Mouse (Mus musculus): Measurements from ENCODE around the gene Hadha. TPM values are rescaled to one million over a fixed set of nuclear protein-coding genes. Genes with fewer than 3 reads are reported as not detected.

Gene Hadha
- polyA plus RNA-seq, 1 experiment from 2014 or later = 79.5 TPM

DNA sequence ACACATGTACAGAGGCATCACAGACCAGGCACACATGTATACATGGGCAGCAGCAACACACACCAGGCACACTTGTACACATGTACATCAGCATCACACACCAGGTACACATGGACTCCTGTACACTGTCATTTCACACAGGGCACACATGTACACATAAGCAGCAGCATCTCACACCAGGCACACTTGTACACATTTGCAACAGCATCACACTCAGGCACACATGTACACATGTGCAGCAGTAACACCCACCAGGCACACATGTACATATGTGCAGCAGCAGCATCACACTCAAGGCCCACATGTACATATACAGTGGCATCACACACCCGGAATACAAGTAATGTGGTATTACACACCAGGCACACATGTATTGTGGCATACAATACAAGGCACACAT lies 56.7 kb downstream of the Hadha start:
- ATAC-seq (ENCODE audit: low read depth) (no peak), DNase-seq (no peak)
- no peak overlapping the region for H3K4me3 ChIP-seq (replicated peaks)
- no peak overlapping the region for H3K4me2 ChIP-seq
- WGBS (ENCODE audit: insufficient replicate concordance) = 67% methylated on average over 1 of the region's 1 CpGs
- H3K4me1 ChIP-seq (replicated peaks) = no peaks in the 10 kb centered on the region
- peaks cover 8% of the 10 kb centered on the region; the same call in 1 of the 2 replicates for H3K9me3 ChIP-seq (replicated peaks)
- no peaks in the 10 kb centered on the region for H3K36me3 ChIP-seq
- H3K27ac ChIP-seq = no peak overlapping the region
- H3K27me3 ChIP-seq = peaks cover 11% of the 10 kb centered on the region
- no peak overlapping the region for H3K9ac ChIP-seq

- H3K36me3 ChIP-seq = no peaks in the 10 kb centered on the region
- ATAC-seq (ENCODE audit: low read depth) (no peak), DNase-seq (no peak)
- no peaks in the 10 kb centered on the region for H3K27me3 ChIP-seq
- H3K4me2 ChIP-seq = no peak overlapping the region
- peaks cover 6% of the 10 kb centered on the region; the same call in 1 of the 2 replicates for H3K9me3 ChIP-seq (replicated peaks)
- WGBS (ENCODE audit: insufficient replicate concordance) = 57% methylated on average over 6 of the region's 6 CpGs
- H3K4me3 ChIP-seq (replicated peaks) = no peak overlapping the region
- no peak overlapping the region for H3K9ac ChIP-seq
- H3K4me1 ChIP-seq (replicated peaks) = no peaks in the 10 kb centered on the region
- H3K27ac ChIP-seq = no peak overlapping the region
Observed at GRCm38 (mm10) chr5:30095731-30096130, 59.2 kb downstream of the Hadha start.

- no peak overlapping the region for H3K9ac ChIP-seq
- 17% methylated on average over 2 of the region's 2 CpGs for WGBS (ENCODE audit: insufficient replicate concordance)
- no peak for ATAC-seq (ENCODE audit: low read depth)
Observed at GRCm38 (mm10) chr5:30094399-30094798, 60.6 kb downstream of the Hadha start.

GRCm38 (mm10) chr5:30092701-30093100 lies 62.3 kb downstream of the Hadha start:
- Histone ChIP-seq H3K4me2 (peak overlapping the region; percentile 37; the same call in 1 of the 2 replicates), H3K9me3 (replicated peaks) (no peaks in the 10 kb centered on the region), H3K4me1 (replicated peaks) (no peaks in the 10 kb centered on the region), H3K9ac (no peak overlapping the region), H3K4me3 (replicated peaks) (no peak overlapping the region), H3K36me3 (no peaks in the 10 kb centered on the region), H3K27ac (no peak overlapping the region), H3K27me3 (no peaks in the 10 kb centered on the region)
- 49% methylated on average over 13 of the region's 13 CpGs for WGBS (ENCODE audit: insufficient replicate concordance)
- ATAC-seq (ENCODE audit: low read depth) (no peak), DNase-seq (no peak)

More at GRCm38 (mm10) chr5:30094399-30094798, 60.6 kb downstream of the Hadha start:
- no peaks in the 10 kb centered on the region for H3K36me3 ChIP-seq
- H3K4me2 ChIP-seq = no peak overlapping the region
- no peaks in the 10 kb centered on the region for H3K4me1 ChIP-seq (replicated peaks)
- H3K4me3 ChIP-seq (replicated peaks) = no peak overlapping the region
- no peak for DNase-seq
- no peak overlapping the region for H3K27ac ChIP-seq
- no peaks in the 10 kb centered on the region for H3K27me3 ChIP-seq
- no peaks in the 10 kb centered on the region for H3K9me3 ChIP-seq (replicated peaks)

DNA sequence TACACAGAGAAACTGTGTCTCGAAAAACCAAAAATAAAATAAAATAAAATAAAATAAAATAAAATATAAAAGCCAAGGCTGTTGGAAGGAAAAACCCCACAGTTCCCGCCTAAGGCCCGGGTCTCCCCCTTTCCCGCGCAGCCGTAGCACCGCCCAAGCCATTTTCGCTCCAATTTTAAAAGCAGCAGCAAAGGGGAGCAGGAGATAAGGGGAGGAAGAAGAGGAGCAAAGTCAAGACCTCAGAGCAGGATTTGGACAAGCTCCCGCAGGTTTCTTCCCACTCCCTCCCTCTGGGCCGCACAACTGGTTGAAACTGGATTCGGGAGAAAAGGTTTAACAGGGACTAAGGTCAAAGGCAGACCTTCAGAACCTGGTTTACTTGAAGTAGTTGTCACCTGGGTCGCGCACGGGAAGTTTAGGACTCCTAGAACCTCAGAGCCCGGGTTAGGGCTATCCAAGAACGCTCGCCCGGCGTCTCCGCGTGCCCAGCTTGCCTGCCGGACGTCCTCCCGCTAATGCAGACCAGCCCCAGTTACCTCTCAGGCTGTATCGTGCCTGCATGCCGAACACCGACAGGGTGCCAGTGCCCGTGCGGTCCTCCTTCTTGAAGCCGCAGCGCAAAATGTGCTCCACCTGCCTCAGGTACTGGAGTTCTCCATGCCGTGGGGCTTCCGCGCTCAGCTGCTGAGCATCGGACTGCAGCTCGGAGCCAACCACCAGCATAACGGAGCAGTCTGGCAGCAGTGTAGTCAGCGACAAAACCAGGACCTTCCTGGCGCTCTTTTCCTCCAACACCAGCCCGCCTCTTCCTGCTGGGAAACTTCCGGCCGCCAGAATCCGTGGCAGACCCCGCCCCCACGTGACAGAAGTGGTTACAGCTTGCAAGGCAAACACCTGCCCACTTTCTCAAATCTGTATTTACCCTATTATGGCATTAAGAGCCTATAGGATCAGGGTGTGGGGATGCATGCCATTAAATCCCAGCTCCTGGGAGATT lies 81.8 kb downstream of the Hadha start, which contains the start of gene Tyms:
Tyms (minus strand) TSS at position 793 of the 997 bp plus-strand sequence.
- Histone ChIP-seq H3K36me3 (peaks cover 39% of the 10 kb centered on the region), H3K9ac (peak within 1 kb of the TSS; percentile 95), H3K27ac (peak within 1 kb of the TSS; percentile 89), H3K27me3 (no peaks in the 10 kb centered on the region), H3K4me2 (peak within 1 kb of the TSS; percentile 86), H3K9me3 (replicated peaks) (no peaks in the 10 kb centered on the region), H3K4me3 (replicated peaks) (peak within 1 kb of the TSS; percentile 93), H3K4me1 (replicated peaks) (peaks cover 28% of the 10 kb centered on the region)
- ATAC-seq (ENCODE audit: low read depth) = peak; percentile 86
- under 1% methylated on average over 45 of the region's 45 CpGs for WGBS (ENCODE audit: insufficient replicate concordance)
- DNase-seq = peak; percentile 80

DNA sequence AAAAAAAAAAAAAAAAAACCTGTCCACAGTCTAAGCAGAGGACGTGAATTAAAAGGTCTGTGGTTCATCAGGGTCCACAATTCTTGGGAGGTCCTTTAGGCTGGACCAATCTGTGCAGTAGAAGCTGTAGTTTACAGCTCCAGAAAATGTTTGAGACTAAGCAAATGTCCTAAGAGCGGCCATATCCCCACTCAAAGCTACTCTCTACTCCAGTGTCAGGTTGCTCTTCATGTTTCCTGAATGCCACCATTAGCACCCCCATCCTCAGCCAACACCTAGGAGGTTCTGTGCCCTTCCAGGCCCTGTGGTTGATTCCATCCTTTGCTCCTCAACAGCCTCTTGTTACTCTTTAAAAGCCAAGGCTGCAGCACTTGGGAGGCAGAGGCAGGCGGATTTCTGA lies 82.6 kb downstream of the Hadha start:
- H3K4me1 ChIP-seq (replicated peaks) = peaks cover 28% of the 10 kb centered on the region
- no peaks in the 10 kb centered on the region for H3K27me3 ChIP-seq
- H3K36me3 ChIP-seq = peaks cover 47% of the 10 kb centered on the region
- H3K4me3 ChIP-seq (replicated peaks) = peak overlapping the region; percentile 93
- 17% methylated on average over 3 of the region's 3 CpGs for WGBS (ENCODE audit: insufficient replicate concordance)
- H3K4me2 ChIP-seq = peak overlapping the region; percentile 86
- DNase-seq (no peak), ATAC-seq (ENCODE audit: low read depth) (no peak)
- peak overlapping the region; percentile 95 for H3K9ac ChIP-seq
- H3K9me3 ChIP-seq (replicated peaks) = no peaks in the 10 kb centered on the region
- H3K27ac ChIP-seq = peak overlapping the region; percentile 89

DNA sequence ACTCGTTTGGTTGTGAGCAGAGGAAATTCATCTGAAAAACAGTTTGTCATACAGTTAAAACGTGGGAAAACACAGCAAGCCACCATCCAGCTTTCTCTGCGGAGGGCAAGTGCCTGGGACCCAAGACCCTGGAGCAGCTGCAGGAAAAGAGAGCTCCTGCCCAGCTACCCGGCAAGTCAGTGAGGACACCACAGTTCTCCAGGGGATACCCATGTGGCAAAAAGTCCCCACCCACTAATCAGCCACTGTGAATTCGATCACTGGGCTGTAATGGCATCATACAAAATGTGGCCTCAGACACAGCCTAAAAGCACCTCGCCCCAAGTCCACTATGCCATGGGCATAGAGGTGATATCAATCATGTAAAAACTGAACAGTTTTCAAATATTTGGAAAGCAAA lies 83.3 kb downstream of the Hadha start:
- H3K27me3 ChIP-seq = no peaks in the 10 kb centered on the region
- peak overlapping the region; percentile 89; the same call in 1 of the 2 replicates for H3K27ac ChIP-seq
- H3K4me2 ChIP-seq = peak overlapping the region; percentile 86
- WGBS (ENCODE audit: insufficient replicate concordance) = 57% methylated on average over 6 of the region's 6 CpGs
- no peaks in the 10 kb centered on the region for H3K9me3 ChIP-seq (replicated peaks)
- DNase-seq = no peak
- H3K4me1 ChIP-seq (replicated peaks) = peaks cover 28% of the 10 kb centered on the region
- peak overlapping the region; percentile 93 for H3K4me3 ChIP-seq (replicated peaks)
- ATAC-seq (ENCODE audit: low read depth) = no peak
- peak overlapping the region; percentile 95 for H3K9ac ChIP-seq
- peaks cover 53% of the 10 kb centered on the region for H3K36me3 ChIP-seq

MicroRNAs encoded within 50 kb of the gene (microRNA counts, 519-probe panel; counts per million panel counts)
- microRNA mmu-miR-1960 = 114 counts per million

Small RNA genes within 50 kb of the gene (microRNA-seq; reads per million reads assigned to microRNA genes)
- 3.5 reads per million, percentile 5 among the genes with 10 or more reads in this experiment for gene Mir1960

Other genes with a start within 250 kb of the Hadha start
- gene Il6, start 142.0 kb downstream of the Hadha start, polyA plus RNA-seq (2015; fragmentation: Nextera tagmentation; extraction: Ambion mirVana) = 0.28 and 0.32 TPM in 2 replicates
- 272 and 296 TPM in 2 replicates for gene Tyms, start 81.5 kb downstream of the Hadha start, polyA plus RNA-seq (2015; fragmentation: Nextera tagmentation; extraction: Ambion mirVana)
- gene Garem2, start 50.0 kb downstream of the Hadha start, polyA plus RNA-seq (2015; fragmentation: Nextera tagmentation; extraction: Ambion mirVana) = 0.03 TPM in 2 replicates
- not detected in 2 replicates for gene 3110082J24Rik, start 49.1 kb downstream of the Hadha start, polyA plus RNA-seq (2015; fragmentation: Nextera tagmentation; extraction: Ambion mirVana)
- 124 and 143 TPM in 2 replicates for gene Hadhb, start 86 bp upstream of the Hadha start, polyA plus RNA-seq (2015; fragmentation: Nextera tagmentation; extraction: Ambion mirVana)
- not detected in 2 replicates for gene Adgrf3, start 50.6 kb upstream of the Hadha start, polyA plus RNA-seq (2015; fragmentation: Nextera tagmentation; extraction: Ambion mirVana)
- gene Selenoi, start 77.4 kb upstream of the Hadha start, polyA plus RNA-seq (2015; fragmentation: Nextera tagmentation; extraction: Ambion mirVana) = 14.0 and 21.3 TPM in 2 replicates
- gene Drc1, start 126.2 kb upstream of the Hadha start, polyA plus RNA-seq (2015; fragmentation: Nextera tagmentation; extraction: Ambion mirVana) = 1.8 TPM in 2 replicates

Data from liver, embryonic 13.5 days (tissue).